Mouse (Mus musculus) olfactory bulb, adult 2 months (tissue): Measurements from ENCODE around the gene Bdh1.

Experiments used
- CTCF ChIP-seq: fragments of 200-500 bp; IDR thresholded peaks from 2 replicates; pipeline ENCODE4 v1.5.1; 2012; ENCODE audit warnings: low read depth, mild to moderate bottlenecking, low read length, moderate library complexity; ENCODE audit not compliant: insufficient read depth
- POLR2A ChIP-seq: fragments of 200-500 bp; IDR thresholded peaks from 2 replicates; pipeline ENCODE4 v1.6.1; 2012; ENCODE audit warnings: mild to moderate bottlenecking, low read depth, low read length, moderate library complexity; ENCODE audit not compliant: insufficient read depth

- TF ChIP-seq CTCF (no peak), POLR2A (peak; percentile 70)
Measured at GRCm38 (mm10) chr16:31429471-31430155, 7.5 kb downstream of the Bdh1 start.
